ENCODE assay signal across 31 mouse cellular contexts in genomic region chr12:117449080-117449479, GRCm38 (mm10).
DNase-seq lines count a peak whose midpoint lies in the region; ATAC-seq and TF ChIP-seq lines count a peak whose summit lies in the region.
"Had no signal": no experiment of that assay in that cellular context is flagged by ENCODE, and none has a peak within 500 bp of the region (broad histone marks: within the 10 kb centered on the region; RNA-seq: fewer than 3 reads in every experiment).

No protein-coding gene starts in this region.

- intact Hi-C loops in gastrocnemius, adult 2 months (cut with DNase I): no loop called here

- 84% methylated on average over 2 of the region's 2 CpGs for WGBS in midbrain, embryonic 11.5 days
- 96% methylated on average over 2 of the region's 2 CpGs for WGBS in midbrain, embryonic 13.5 days

- no peaks in the 10 kb centered on the region for H3K36me3 ChIP-seq in midbrain, embryonic 11.5 days (ENCODE audit: control insufficient read depth, insufficient read depth, low read length)
- no peaks in the 10 kb centered on the region for H3K36me3 ChIP-seq in midbrain, embryonic 13.5 days
- H3K36me3 ChIP-seq: embryonic facial prominence, embryonic 10.5 days; embryonic facial prominence, embryonic 13.5 days; heart, embryonic 12.5 days; heart, embryonic 15.5 days; hindbrain, embryonic 13.5 days had no signal

- no peak for ATAC-seq in midbrain, embryonic 11.5 days (ENCODE audit: low FRiP score)
- ATAC-seq in midbrain, embryonic 13.5 days: no peak
- ATAC-seq: forebrain, embryonic 13.5 days; forebrain, postnatal 0 days; hindbrain, postnatal 0 days; inflammation-experienced regulatory T-cells, adult 6 months; intestine, embryonic 16.5 days had no signal

- H3K4me2 ChIP-seq in midbrain, embryonic 11.5 days: no peak overlapping the region
- H3K4me2 ChIP-seq in midbrain, embryonic 13.5 days (replicated peaks): no peak overlapping the region
- H3K4me2 ChIP-seq: embryonic facial prominence, embryonic 13.5 days; forebrain, embryonic 13.5 days; heart, embryonic 12.5 days; heart, embryonic 15.5 days; hindbrain, embryonic 13.5 days had no signal

- H3K9ac ChIP-seq in midbrain, embryonic 11.5 days (ENCODE audit: low read length): no peak overlapping the region
- H3K9ac ChIP-seq in midbrain, embryonic 13.5 days (replicated peaks): no peak overlapping the region
- H3K9ac ChIP-seq: embryonic facial prominence, embryonic 13.5 days; forebrain, embryonic 13.5 days; forebrain, postnatal 0 days; heart, embryonic 12.5 days; heart, embryonic 15.5 days; hindbrain, embryonic 13.5 days had no signal

- no peaks in the 10 kb centered on the region for H3K27me3 ChIP-seq in midbrain, embryonic 11.5 days (ENCODE audit: control insufficient read depth, insufficient read depth, low read length)
- no peaks in the 10 kb centered on the region for H3K27me3 ChIP-seq in midbrain, embryonic 13.5 days
- H3K27me3 ChIP-seq: CH12.LX; embryonic facial prominence, embryonic 13.5 days; forebrain, embryonic 13.5 days; heart, embryonic 12.5 days; heart, embryonic 15.5 days; hindbrain, embryonic 13.5 days had no signal

- no peaks in the 10 kb centered on the region for H3K4me1 ChIP-seq in midbrain, embryonic 11.5 days (ENCODE audit: control insufficient read depth, insufficient read depth, low read length)
- H3K4me1 ChIP-seq in midbrain, embryonic 13.5 days (replicated peaks): peaks cover 8% of the 10 kb centered on the region; the same call in 1 of the 2 replicates

- no peaks in the 10 kb centered on the region for H3K9me3 ChIP-seq in midbrain, embryonic 11.5 days (ENCODE audit: control insufficient read depth, low read length)
- no peaks in the 10 kb centered on the region for H3K9me3 ChIP-seq in midbrain, embryonic 13.5 days
- H3K9me3 ChIP-seq: embryonic facial prominence, embryonic 10.5 days; embryonic facial prominence, embryonic 13.5 days; forebrain, embryonic 13.5 days; heart, embryonic 12.5 days; heart, embryonic 15.5 days; hindbrain, embryonic 13.5 days had no signal

- no peak for TF ChIP-seq CTCF in gastrocnemius, adult 2 months (IDR thresholded peaks at IDR 0.05)

- no peak overlapping the region for H3K4me3 ChIP-seq in gastrocnemius, adult 2 months
- no peak overlapping the region for H3K4me3 ChIP-seq in midbrain, embryonic 11.5 days (ENCODE audit: low read depth, low read length)
- no peak overlapping the region for H3K4me3 ChIP-seq in midbrain, embryonic 13.5 days (replicated peaks)
- H3K4me3 ChIP-seq: embryonic facial prominence, embryonic 10.5 days; embryonic facial prominence, embryonic 13.5 days; erythroblast, embryonic 14.5 days; forebrain, embryonic 13.5 days; heart, embryonic 12.5 days; heart, embryonic 15.5 days; hindbrain, embryonic 13.5 days had no signal

- no peak for DNase-seq in gastrocnemius, adult 2 months
- no peak for DNase-seq in gastrocnemius, adult 8-10 months (ENCODE audit: low spot score in 2 of 2)
- DNase-seq in midbrain, embryonic 11.5 days (ENCODE audit: low spot score, missing footprints): peak; percentile 57
- DNase-seq in ZHBTc4 (ENCODE audit: low read depth, low spot score): peak; percentile 25
- DNase-seq in embryo, embryonic 10.5 days (ENCODE audit: low spot score): no peak
- DNase-seq: adrenal gland, adult 2 months; adrenal gland, postnatal 14 days; B cell, adult 2 months; cerebellum, adult 11 months; cerebellum, adult 2 months; cerebellum, adult 9-11 months; cerebellum, postnatal 25 days; embryo, embryonic 11 days; forebrain, postnatal 0 days; gastrocnemius, postnatal 10 days; gastrocnemius, postnatal 36 days; heart, postnatal 14 days; kidney, adult 18-20 months; kidney, adult 9 months had no signal

- H3K27ac ChIP-seq in gastrocnemius, adult 2 months: 0 out of 2 replicates have a peak overlapping the region, but pooled peaks have one; percentile 0
- H3K27ac ChIP-seq in midbrain, embryonic 11.5 days (ENCODE audit: low read depth, low read length): no peak overlapping the region
- no peak overlapping the region for H3K27ac ChIP-seq in midbrain, embryonic 13.5 days
- H3K27ac ChIP-seq: embryonic facial prominence, embryonic 10.5 days; embryonic facial prominence, embryonic 13.5 days; forebrain, embryonic 13.5 days; heart, embryonic 15.5 days; hindbrain, embryonic 13.5 days; hindbrain, postnatal 0 days had no signal

Comparison
In these comparisons a context has a peak if more than half of its experiments do, and no peak if none do; other contexts are left out.
1. DNase-seq: peak in midbrain, embryonic 11.5 days (single experiment) and ZHBTc4 (single experiment); none in gastrocnemius, adult 2 months (single experiment), gastrocnemius, adult 8-10 months (0 of 2) and embryo, embryonic 10.5 days (single experiment).